Mouse (Mus musculus) thymus, adult 2 months (tissue): ENCODE measurements at regions not wholly inside any gene's neighbourhood (a gene's known extent, or its start where the extent isn't known, plus 50 kb on each side); places are given as distances from the start of the nearest gene placed in this dataset.

Experiments
- DNase-seq: peaks from one replicate; pipeline ENCODE4 v3.0.0; 2021
- H3K27ac ChIP-seq: fragments of 200-500 bp; 2 replicates; pipeline ENCODE4 v1.5.1; 2012; ENCODE audit warnings: low read length, control low read depth; ENCODE audit not compliant: control insufficient read depth, insufficient read depth
- H3K27me3 ChIP-seq: fragments of 200-500 bp; 2 replicates; pipeline ENCODE4 v1.6.1; 2012; ENCODE audit warnings: mild to moderate bottlenecking, low read length, moderate library complexity, mixed read lengths; ENCODE audit not compliant: control insufficient read depth, insufficient read depth
- H3K36me3 ChIP-seq: fragments of 200-500 bp; 2 replicates; pipeline ENCODE4 v1.6.1; 2012; ENCODE audit warnings: mild to moderate bottlenecking, low read length, moderate library complexity; ENCODE audit not compliant: control insufficient read depth, insufficient read depth
- H3K4me1 ChIP-seq: fragments of 200-500 bp; replicated peaks from 2 replicates; pipeline ENCODE4 v1.6.1; 2012; ENCODE audit warnings: low read length; ENCODE audit not compliant: control insufficient read depth, insufficient read depth
- H3K4me3 ChIP-seq: fragments of 200-500 bp; 2 replicates; pipeline ENCODE4 v1.5.1; 2012; ENCODE audit warnings: mild to moderate bottlenecking, low read length, control low read depth, moderate library complexity; ENCODE audit not compliant: control insufficient read depth, insufficient read depth
- CTCF ChIP-seq: fragments of 200-500 bp; IDR thresholded peaks from 2 replicates; pipeline ENCODE4 v1.5.1; 2012; ENCODE audit warnings: mild to moderate bottlenecking, control low read depth, low read length, moderate library complexity, borderline replicate concordance; ENCODE audit not compliant: control insufficient read depth, poor library complexity, insufficient read depth; ENCODE audit errors: extremely low read depth
- POLR2A ChIP-seq: fragments of 200-500 bp; IDR thresholded peaks from 2 replicates; pipeline ENCODE4 v1.6.1; 2012; ENCODE audit warnings: mild to moderate bottlenecking, low read length, control low read depth, moderate library complexity; ENCODE audit not compliant: control insufficient read depth, poor library complexity, insufficient read depth; ENCODE audit errors: extremely low read depth
- WGBS: fragments of 180-500 bp; shearing (Covaris S2); methylation state at CpG from one replicate; pipeline ENCODE4 v1.1.7; 2018; 5-methylcytosine and 5-hydroxymethylcytosine counted together

DNA sequence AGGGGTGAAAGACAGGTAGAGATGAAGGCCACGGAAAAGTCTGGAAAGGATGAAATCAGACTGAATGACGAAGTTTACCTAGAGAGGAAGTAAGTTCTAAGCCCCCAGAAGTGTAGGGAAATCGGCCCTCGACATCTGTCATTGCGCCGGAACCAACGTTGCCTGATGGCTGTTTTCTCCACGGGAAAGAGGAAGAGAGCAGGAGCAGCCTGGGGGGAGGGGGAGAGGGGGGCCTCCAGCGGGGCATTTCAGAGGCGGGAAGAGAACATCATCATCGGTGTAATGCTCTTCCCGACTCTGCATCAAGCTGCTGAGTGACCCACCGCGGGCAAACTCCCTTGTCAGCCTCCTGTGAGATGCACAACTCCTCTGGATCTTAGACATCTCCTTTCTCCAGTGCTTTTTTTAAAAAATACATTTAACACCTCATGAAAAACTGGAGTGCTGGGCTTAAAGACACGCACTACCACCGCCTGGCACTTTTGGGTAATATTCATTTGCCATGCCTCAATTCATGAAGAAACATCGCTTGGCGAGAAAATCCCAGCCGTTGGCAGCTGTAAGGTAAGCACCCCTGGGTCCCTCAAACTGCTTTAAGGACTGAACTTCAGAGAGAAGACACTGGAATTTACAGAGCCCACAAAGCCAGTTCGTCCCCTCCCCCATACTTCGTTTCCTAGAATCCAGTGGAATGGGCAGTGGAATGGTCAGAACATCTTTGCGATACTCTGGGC lies 53.0 kb upstream of the Kras start:
- no peaks in the 10 kb centered on the region for H3K36me3 ChIP-seq
- H3K4me1 ChIP-seq: peaks cover 28% of the 10 kb centered on the region
- no peaks in the 10 kb centered on the region for H3K27me3 ChIP-seq
- peak overlapping the region; percentile 83 for H3K27ac ChIP-seq
- TF ChIP-seq CTCF (no peak), POLR2A (no peak)
- peak overlapping the region; percentile 53 for H3K4me3 ChIP-seq
- WGBS: 6% methylated on average over 22 of the region's 22 CpGs
- peak; percentile 9 for DNase-seq

DNA sequence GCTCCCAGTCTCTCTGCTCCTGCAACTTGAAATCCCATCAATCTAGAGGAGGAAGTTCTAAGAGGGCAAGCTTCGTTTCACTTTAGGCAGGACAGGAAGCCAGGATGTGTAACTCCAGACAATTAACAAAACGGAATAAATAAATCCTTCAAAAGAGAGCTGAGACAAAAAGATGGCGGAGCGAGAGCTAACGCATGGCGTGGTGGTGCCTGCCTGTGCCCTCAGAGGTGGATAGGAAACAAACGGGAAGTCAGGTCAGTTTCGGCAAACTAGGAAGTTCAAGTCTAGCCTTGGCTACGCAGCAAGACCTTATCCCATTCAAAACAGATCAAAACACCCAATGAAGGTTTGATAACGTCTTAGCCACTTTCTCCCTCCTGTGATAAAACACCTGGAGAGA lies 52.1 kb upstream of the Kras start:
- peaks cover 25% of the 10 kb centered on the region for H3K4me1 ChIP-seq
- no peaks in the 10 kb centered on the region for H3K36me3 ChIP-seq
- 89% methylated on average over 10 of the region's 10 CpGs for WGBS
- no peak for TF ChIP-seq CTCF
- no peak for TF ChIP-seq POLR2A
- no peak overlapping the region for H3K4me3 ChIP-seq
- no peak for DNase-seq
- no peaks in the 10 kb centered on the region for H3K27me3 ChIP-seq
- H3K27ac ChIP-seq: no peak overlapping the region

DNA sequence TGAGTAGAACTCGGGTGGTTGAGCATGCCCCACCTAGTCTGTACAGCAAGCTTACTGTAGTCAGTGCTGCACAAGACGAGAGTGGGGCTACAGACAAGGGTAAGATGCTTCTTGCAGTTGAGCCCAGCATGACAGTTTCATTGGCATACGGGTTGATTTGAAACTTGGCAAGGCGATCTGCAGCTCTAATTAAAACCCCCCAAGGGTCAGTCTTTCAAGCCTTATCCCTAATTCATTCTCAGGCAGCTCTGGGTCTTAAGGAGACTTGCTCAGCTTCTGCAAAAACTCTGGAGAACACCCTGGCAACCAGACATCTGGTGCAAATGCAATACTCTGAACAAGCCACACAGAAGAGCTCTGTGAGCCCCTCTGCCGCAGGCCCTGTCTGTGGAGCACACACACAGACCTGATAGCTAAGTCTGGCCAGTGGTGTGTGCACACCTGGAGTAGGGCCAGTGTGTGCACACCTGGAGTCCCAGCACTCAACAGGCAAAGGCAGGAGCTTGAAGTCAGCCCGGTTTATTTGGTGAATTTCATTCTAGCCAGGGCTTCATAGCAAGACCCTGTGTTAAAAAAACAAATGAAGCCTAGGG lies 50.3 kb upstream of the Kras start:
- Histone ChIP-seq H3K4me3 (no peak overlapping the region), H3K4me1 (peaks cover 17% of the 10 kb centered on the region), H3K27me3 (no peaks in the 10 kb centered on the region), H3K36me3 (no peaks in the 10 kb centered on the region), H3K27ac (no peak overlapping the region)
- WGBS: 82% methylated on average over 6 of the region's 6 CpGs
- TF ChIP-seq POLR2A (no peak), CTCF (no peak)
- no peak for DNase-seq
